Comparison of ENCODE assay signal across 7 mouse cellular contexts in genomic region chr6:126955734-126956133, GRCm38 (mm10). TPM values are rescaled to one million over a fixed set of nuclear protein-coding genes. Genes with fewer than 3 reads are reported as not detected.
DNase-seq lines count a peak whose midpoint lies in the region; ATAC-seq lines count a peak whose summit lies in the region.

No protein-coding gene starts in this region.

- peak; percentile 53 to 62 for DNase-seq in CD8-positive naive resting alpha-beta T cell, adult 2 months (ENCODE audit: low read depth in 2 of 2, low spot score in 2 of 2)
- DNase-seq in T-cell, adult 2 months (ENCODE audit: low spot score) = peak; percentile 60
- peak; percentile 88 to 93 for DNase-seq in cerebellum, postnatal 14 days
- DNase-seq in layer of hippocampus, adult 9-11 months = peak; percentile 45
- peak; percentile 33 to 76 for DNase-seq in spleen, adult 18-20 months

- ATAC-seq in granulocyte monocyte progenitor cell, adult 5-6 weeks (replicated peaks; ENCODE audit: poor library complexity, severe bottlenecking) = peak; percentile 86
- peak; percentile 96 for ATAC-seq in megakaryocyte progenitor cell, adult 5-6 weeks (replicated peaks; ENCODE audit: poor library complexity)

RNA-seq across cellular contexts. Expression of gene D6Wsu163e, which starts 16.0 kb away (rescaled TPM):
- 33.5 and 37.2 TPM in 2 replicates for total RNA-seq in granulocyte monocyte progenitor cell, adult 5-6 weeks (2014; fragmentation: Nextera tagmentation)
- total RNA-seq in granulocyte monocyte progenitor cell, adult 5-6 weeks (2017) = 40.2 and 51.9 TPM in 2 replicates
- 33.7 and 52.4 TPM in 2 replicates for total RNA-seq in megakaryocyte progenitor cell, adult 5-6 weeks (2015)
- 39.0 and 56.7 TPM in 2 replicates for total RNA-seq in megakaryocyte progenitor cell, adult 5-6 weeks (2017)

RNA-seq across cellular contexts. Expression of gene Rad51ap1, which starts 16.3 kb away (rescaled TPM):
- total RNA-seq in granulocyte monocyte progenitor cell, adult 5-6 weeks (2014; fragmentation: Nextera tagmentation) = 45.2 and 51.5 TPM in 2 replicates
- total RNA-seq in granulocyte monocyte progenitor cell, adult 5-6 weeks (2017) = 140 and 161 TPM in 2 replicates
- total RNA-seq in megakaryocyte progenitor cell, adult 5-6 weeks (2015) = 37.9 and 44.3 TPM in 2 replicates
- 137 and 188 TPM in 2 replicates for total RNA-seq in megakaryocyte progenitor cell, adult 5-6 weeks (2017)

RNA-seq across cellular contexts. Expression of gene Dyrk4, which starts 34.1 kb away (rescaled TPM):
- not detected in 2 replicates for total RNA-seq in granulocyte monocyte progenitor cell, adult 5-6 weeks (2014; fragmentation: Nextera tagmentation)
- total RNA-seq in granulocyte monocyte progenitor cell, adult 5-6 weeks (2017) = not detected in 2 replicates
- total RNA-seq in megakaryocyte progenitor cell, adult 5-6 weeks (2015) = 0.17 TPM in 1 of 2 replicates, not detected in the other
- 0.88 TPM in 1 of 2 replicates, not detected in the other for total RNA-seq in megakaryocyte progenitor cell, adult 5-6 weeks (2017)

RNA-seq across cellular contexts. Expression of gene Fgf6, which starts 59.7 kb away (rescaled TPM):
- total RNA-seq in granulocyte monocyte progenitor cell, adult 5-6 weeks (2014; fragmentation: Nextera tagmentation) = not detected in 2 replicates
- total RNA-seq in granulocyte monocyte progenitor cell, adult 5-6 weeks (2017) = not detected in 2 replicates
- total RNA-seq in megakaryocyte progenitor cell, adult 5-6 weeks (2015) = not detected in 2 replicates
- total RNA-seq in megakaryocyte progenitor cell, adult 5-6 weeks (2017) = not detected in 2 replicates

Comparison
In these comparisons a context has a peak if more than half of its experiments do, and no peak if none do; other contexts are left out.
1. Peak in every context shown above with its lines: DNase-seq and ATAC-seq.